Mouse (Mus musculus) testis, postnatal 14 days (tissue): ENCODE data around the gene Eif4e1b.

ENCODE experiments used
- DNase-seq: peaks from one replicate; pipeline ENCODE4 v3.0.0; 2021; ENCODE audit warnings: low spot score

Eif4e1b gene

DNA sequence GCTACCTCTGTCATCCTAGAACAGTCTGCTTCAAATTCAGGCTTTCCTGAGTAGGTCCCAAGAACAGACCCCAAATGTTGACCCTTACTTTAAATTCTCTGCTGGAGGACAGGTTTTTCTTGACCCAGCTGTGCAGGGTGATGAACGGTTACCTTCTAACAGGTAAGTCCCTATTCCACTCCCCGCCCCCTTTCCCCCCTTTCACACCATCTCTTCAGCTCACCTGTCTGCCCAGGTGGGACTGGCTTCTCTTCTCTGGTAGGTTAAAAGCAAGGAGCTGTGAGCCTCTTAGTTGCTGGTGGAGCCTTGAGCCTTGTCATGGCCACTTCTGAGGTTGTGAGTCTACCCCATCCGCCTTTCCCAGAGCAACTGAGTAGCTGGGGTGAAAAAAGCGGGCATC is at the start of gene Eif4e1b:
Gene Eif4e1b, plus strand, starts transcription at position 301 of the 400 bp plus-strand sequence.
- DNase-seq: no peak

- no peak for DNase-seq
Observed at GRCm38 (mm10) chr13:54736931-54737330, 46.9 kb upstream of the Eif4e1b start.

DNA sequence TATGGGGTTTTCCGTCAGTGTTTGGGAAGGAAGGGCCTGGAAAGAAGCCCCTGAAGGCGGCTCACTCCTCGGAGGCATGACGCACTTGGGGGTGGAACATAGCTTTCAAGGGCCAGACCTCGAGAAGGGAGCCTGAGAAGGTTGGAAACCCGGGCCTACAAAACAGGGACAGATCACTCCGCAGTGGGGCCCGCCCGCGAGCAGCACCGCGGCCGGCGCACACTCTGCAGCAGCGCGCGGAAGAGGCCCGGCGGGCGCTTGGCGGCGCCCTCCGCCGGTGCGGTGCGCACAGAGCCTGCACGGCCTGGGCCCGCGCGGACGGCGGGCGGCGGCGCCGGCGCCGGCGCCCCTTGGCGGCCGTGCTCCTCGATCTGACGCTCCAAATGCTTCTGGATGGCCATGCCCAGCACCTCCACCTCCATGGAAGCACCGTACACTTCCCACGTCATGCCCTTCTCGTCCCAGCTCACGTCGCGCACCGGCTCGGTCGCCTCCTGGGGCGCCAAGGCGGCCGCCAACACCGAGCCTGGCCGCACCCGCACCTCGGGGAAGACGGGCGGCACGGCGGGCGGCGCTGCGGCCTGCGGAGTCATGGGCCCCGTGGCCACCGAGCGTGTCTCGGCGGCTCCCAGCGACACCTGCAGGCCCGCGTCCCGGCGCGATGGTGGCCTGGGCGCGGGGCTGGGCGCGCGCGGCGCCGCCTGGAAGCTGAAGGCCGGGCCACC is 46.1 kb upstream of the Eif4e1b start:
- DNase-seq: no peak

GRCm38 (mm10) chr13:54738213-54738601 is 45.6 kb upstream of the Eif4e1b start:
- no peak for DNase-seq

DNA sequence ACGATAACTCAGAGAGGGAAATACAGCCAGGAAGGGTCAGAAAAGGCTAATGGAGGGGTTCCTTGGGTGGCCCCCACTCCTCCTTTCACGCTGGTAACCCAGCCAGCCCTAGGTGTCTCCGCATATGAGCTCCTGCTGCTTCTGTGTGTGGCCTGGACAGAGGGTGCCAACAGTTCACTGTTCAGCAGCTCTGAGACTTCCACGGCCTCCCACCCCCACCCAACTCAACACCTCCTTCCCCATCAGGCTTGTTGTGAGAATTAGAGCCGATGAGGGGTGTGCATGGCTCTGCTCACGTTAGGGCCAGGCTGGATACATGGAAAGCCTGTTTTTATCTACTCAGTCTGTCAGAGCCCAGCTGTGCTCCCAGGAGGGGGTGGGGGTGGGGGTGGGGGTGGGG is 37.7 kb upstream of the Eif4e1b start:
- DNase-seq: no peak

DNA sequence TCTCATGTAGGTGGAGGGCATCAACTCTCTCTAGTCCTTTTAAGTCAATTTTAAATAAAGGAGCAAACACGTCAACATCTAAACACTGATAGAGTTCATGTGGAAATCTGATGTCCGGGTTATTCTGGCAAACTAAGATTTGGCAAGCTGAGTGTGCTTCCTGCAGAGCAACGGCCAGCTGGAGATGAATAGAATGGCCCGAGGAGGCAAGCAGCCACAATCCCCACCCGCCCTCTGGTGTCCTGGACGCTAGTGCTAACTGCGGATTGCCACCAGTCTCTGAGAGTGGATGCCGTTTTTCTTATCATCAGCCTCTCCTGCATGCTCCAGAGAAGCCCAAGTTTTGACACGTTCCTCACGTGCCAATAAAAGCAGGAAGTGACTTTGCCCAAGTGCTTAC is 36.9 kb upstream of the Eif4e1b start:
- no peak for DNase-seq

- no peak for DNase-seq
Observed at GRCm38 (mm10) chr13:54748190-54748589, 35.6 kb upstream of the Eif4e1b start.

DNA sequence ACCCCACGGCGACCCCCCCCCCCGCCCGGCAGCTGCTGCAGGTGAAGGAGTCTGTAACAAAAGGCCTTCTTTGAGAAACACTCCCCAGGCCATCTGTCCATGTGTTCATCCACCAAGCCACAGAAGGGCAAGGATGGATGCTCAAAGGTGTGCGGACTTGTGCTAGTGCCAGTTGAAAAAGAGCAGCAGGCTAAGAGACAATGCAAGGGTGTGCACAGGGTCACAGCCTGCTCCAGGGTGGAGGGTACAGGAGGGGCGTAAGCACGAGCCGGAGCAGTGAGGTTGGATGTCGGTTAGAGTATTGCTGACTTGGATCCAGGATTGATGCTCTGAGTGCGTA is 35.1 kb upstream of the Eif4e1b start:
- DNase-seq: no peak

DNA sequence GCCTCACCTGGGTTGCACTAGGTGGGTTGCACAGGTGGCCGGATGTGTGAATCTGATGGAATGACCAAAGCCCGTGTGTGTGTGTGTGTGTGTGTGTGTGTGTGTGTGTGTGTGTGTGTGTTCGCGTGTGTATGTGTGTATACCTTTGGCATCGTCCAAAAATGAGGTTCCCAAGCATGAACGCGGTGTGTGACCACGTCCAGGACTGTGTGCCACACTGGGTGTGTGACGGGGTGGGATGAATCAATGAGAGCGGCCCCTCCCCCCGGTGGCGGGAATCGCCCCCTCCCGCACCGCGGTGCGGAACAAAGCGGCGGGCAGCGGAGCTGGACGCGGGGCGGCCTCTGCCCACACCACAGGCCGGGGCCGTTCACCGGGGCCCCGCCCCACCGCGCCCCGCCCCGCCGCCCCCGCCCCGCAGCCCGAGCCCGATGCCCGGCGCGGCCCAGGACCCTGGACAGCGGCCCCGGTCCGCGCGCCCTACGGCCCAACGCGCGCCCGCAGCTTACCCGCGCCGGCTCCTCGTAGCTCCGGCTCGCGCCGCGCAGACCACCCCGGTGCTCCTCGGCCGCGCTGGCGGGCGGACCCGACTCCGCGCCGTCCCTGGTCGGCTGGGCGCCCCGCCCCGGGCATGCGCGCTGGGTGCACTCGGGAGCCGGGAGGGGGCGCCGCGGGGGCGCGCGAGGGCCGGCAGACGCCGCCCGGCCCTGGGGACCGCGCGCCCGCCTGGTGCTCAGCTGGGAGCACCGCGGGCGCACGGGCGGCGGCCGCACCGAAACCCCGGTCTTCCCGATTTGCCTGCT is 34.5 kb upstream of the Eif4e1b start:
- DNase-seq: peak; percentile 65

- no peak for DNase-seq
Observed at GRCm38 (mm10) chr13:54749864-54750411, 33.9 kb upstream of the Eif4e1b start, which contains the start of gene Gprin1. TSS of gene Gprin1 (minus strand) at chr13:54749874.

DNA sequence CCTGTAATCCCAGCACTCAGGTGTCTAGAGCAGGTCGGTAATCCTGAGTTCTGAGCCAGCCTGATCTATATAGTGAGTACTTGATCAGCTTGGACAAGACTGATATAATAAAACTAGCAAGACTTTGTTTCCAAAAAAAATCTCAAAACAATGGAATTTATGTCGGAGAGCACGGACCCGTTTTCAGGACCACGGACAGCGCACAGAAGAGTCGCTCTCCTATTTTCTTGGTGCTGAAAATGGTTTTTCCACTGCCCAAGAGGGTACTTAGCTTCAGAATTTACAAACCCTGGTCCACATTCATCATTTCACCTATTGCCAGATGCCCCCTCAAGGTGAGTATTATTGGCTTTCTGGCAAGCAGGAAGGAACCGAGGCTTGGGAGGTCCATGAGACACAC is 33.1 kb upstream of the Eif4e1b start:
- no peak for DNase-seq

DNA sequence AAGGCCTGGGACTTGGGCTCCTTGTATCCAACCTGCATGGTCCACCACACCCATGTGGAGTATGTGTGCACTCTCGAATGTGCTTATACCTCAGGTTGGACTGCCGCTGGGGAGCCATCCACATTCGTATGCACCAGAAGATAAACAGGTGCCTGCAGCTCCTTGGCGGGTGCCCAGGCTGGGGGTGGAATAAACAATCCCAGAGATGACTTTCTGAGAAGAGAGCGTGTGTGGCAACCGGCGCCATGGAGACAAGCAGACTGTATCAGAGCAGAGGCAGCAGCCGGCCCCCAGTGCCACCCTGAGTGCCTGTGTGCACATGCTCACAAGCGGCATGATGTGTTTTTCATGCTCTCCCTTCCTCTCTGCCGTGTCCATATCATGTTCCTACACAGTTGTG is 31.1 kb upstream of the Eif4e1b start:
- no peak for DNase-seq

- DNase-seq: no peak
Observed at GRCm38 (mm10) chr13:54753733-54754132, 30.1 kb upstream of the Eif4e1b start.

GRCm38 (mm10) chr13:54754169-54755080 is 29.4 kb upstream of the Eif4e1b start:
- DNase-seq: no peak

- no peak for DNase-seq
Observed at GRCm38 (mm10) chr13:54755201-54755830, 28.5 kb upstream of the Eif4e1b start.

GRCm38 (mm10) chr13:54756156-54756712 is 27.6 kb upstream of the Eif4e1b start:
- no peak for DNase-seq

DNA sequence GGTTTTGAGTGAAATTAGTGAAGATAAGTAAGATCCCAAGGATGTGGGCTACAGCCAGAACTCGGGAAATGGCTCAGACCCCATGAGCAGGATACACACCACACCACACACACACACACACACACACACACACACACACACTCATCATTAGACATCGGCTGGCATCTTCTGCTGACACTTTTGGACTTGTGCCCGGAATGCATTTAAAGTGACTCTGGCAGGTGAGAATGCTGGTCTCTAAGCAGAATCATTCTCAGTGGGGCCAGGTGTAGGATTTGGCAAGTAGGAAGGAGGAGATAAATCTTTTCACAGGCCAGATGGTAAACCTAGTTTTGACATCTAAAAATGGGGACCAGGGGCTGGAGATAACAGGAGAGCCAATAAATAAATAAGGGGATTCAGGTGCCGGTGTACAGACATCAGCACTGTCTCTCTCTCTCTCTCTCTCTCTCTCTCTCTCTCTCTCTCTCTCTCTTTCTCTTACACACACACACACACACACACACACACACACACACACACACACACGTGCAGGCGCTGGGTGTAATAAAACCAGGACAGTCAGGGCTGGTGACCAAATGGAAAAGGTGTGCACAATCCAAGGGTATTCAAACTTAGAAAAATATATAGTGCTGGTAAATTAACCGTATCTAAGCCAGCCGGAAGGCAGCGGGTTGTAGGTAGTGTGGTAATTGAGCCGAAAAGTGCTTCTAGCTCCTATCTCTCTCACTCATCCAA is 26.5 kb upstream of the Eif4e1b start:
- no peak for DNase-seq

- peak; percentile 76 for DNase-seq
Observed at GRCm38 (mm10) chr13:54758045-54758755, 25.6 kb upstream of the Eif4e1b start.

DNA sequence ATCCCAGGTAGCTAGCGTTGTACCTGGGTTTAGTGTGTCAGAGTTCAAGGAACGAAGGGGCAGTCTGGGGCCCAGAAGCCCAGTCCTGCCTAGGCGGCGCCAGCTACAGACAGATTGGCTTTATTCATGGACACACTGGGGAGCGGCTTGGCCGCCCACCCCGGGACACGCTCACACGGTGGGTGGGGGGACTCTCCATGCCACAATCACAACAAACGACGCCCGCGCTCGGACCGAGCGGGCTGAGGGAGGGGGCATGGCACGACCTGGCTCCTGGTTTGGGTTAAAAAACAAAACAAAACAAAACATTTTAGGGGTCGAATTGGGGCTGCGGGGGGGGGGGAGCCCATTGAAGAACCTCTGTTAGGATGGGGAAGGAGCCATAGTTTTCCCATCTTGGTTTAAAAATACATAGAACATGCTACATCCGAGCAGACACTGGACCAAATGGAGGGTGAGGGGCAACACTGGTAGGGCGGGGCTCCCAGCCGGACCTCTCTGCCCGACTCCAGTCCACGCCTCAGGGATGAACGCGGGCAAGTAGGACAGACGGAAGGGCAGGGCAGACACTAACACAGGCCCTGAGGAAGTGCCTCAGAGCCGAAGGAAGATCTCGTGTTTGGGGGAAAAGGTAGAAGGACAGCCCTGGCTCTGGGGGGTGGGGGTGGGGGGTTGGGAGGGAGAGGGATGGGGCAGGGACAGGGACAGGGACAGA is 24.9 kb upstream of the Eif4e1b start:
- DNase-seq: no peak
